Mouse (Mus musculus) brain, embryonic 14.5 days (tissue): Measurements from ENCODE around the gene N6amt1. TPM values are rescaled to one million over a fixed set of nuclear protein-coding genes. Genes with fewer than 3 reads are reported as not detected.

ENCODE experiments used
- DNase-seq: peaks from one replicate; pipeline ENCODE4 v3.0.0-alpha.2; 2011; ENCODE audit warnings: low read depth
- CTCF ChIP-seq: fragments of 200-500 bp; IDR thresholded peaks from 2 replicates; pipeline ENCODE4 v1.5.1; 2012; ENCODE audit warnings: inconsistent platforms, mild to moderate bottlenecking, moderate library complexity, borderline replicate concordance; ENCODE audit not compliant: insufficient read depth, insufficient read length; ENCODE audit errors: extremely low read depth
- POLR2A ChIP-seq: fragments of 200-500 bp; IDR thresholded peaks from 2 replicates; pipeline ENCODE4 v1.6.1; 2012; ENCODE audit warnings: mild to moderate bottlenecking, inconsistent platforms, borderline replicate concordance; ENCODE audit not compliant: poor library complexity, insufficient read depth, insufficient read length, severe bottlenecking; ENCODE audit errors: extremely low read depth
- polyA plus RNA-seq: library from polyadenylated mRNA; depleted of rRNA; stranded (reverse); fragments of >200 nt; gene quantifications from 2 replicates; pipeline ENCODE4 v1.2.3, GENCODE M21; 2012

N6amt1 gene
- polyA plus RNA-seq, 1 experiment, result 17.7 TPM

DNA sequence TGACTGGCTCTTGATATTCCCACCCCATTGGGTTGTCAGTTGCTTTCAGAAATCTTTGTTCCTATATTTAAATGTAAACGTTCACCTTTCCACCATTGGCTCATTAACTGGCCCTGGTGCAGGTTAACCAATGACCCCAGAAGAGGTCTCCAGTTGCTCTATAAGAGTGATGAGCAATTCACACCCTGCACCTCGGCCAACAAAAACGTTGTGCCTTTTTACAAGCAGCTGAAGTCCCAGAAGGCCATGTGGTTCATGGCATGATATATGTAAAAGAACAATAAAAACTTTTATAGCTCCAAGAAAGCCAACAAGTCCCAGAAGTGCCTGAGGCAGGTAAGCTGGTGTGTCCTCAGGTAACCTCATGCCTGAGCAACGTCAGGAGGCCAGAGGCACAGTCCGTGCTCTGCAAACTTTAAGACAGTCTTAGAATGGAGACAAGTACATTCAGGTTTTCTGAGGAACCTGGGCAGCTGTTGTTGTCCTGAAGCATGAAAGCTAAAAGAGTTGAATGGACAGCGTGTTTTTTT is 12.9 kb upstream of the N6amt1 start:
- DNase-seq, result no peak
- TF ChIP-seq CTCF, result no peak
- no peak for TF ChIP-seq POLR2A

- no peak for DNase-seq
- TF ChIP-seq CTCF (no peak), POLR2A (no peak)
These were observed 5.9 kb upstream of the N6amt1 start for GRCm38 (mm10) chr16:87348133-87348532.

DNA sequence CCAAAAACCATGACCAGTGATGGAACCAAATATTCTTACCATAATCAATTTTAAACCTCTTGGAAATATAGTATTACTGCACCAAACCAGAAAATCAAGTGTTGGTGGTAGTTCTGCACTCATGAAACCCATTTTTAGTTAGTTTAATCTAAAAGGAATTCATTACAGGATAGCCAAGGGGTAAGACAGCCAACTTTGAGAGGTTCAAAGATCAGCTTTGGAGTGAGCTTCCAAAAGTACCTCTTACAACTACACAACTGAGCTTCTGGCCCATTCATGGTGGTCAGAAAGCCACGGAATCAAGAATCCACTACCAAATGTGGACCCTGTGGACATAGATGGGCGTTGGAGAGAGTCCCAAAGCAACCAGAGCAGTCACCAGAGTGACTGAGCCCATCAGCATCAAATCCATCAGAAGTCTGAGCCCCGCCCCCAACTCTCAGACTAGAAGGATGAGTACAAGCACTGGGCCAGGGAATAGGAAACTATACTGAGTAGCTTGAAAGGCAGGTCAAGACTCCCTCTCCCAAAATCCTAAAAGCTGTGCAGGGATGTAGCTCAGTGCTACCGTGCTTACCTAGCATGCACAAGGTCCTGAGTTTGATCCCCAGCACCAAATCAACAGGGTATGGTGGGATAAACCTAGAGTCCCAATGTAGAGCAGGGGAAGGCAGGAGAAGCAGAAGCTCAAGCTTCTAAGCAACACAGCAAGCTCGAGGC is 2.4 kb upstream of the N6amt1 start:
- TF ChIP-seq CTCF (no peak), POLR2A (no peak)
- no peak for DNase-seq

DNA sequence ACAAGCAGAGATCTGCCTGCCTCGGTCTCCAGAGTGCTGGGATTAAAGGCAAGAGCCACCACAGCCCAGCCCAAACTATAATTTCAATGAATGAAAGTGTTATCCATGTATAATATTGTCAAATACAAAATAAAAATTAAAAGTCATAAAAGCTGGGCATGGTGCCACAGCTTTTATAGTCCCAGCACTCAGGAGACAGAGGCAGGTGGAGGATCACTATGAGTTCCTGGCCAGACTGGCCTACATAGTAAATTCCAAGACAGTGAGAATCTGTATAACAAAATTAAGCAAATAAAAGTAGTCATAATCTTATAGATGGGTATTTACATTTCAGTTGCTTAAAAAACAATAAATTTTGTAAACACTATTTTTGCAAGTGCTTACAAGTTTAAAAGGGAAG is 380 bp upstream of the N6amt1 start:
- TF ChIP-seq CTCF, result no peak
- TF ChIP-seq POLR2A, result no peak
- DNase-seq, result no peak

DNA sequence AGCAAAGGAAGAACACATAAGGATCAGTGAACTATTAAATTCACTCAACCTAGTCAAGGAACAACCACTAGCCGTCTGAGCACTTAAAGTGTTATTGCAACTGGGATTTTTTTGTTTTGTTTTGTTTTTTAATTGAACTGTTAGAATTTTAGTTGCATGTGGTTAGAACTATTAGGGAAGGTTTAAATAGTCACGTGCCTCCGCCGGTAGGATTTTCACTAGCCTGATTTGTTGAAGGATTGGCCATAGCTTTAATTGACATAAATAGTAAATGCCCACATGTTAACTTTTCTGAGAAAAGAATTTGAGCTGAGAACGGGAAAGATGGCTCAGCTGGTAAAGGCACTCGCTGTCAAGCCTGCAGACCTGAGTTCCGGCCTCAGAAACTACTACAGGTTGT is 763 bp downstream of the N6amt1 start:
- TF ChIP-seq CTCF (no peak), POLR2A (no peak)
- peak; percentile 1 for DNase-seq

- TF ChIP-seq CTCF, result no peak
- TF ChIP-seq POLR2A, result no peak
- no peak for DNase-seq
These were observed 6.1 kb downstream of the N6amt1 start for GRCm38 (mm10) chr16:87360096-87360495.

DNA sequence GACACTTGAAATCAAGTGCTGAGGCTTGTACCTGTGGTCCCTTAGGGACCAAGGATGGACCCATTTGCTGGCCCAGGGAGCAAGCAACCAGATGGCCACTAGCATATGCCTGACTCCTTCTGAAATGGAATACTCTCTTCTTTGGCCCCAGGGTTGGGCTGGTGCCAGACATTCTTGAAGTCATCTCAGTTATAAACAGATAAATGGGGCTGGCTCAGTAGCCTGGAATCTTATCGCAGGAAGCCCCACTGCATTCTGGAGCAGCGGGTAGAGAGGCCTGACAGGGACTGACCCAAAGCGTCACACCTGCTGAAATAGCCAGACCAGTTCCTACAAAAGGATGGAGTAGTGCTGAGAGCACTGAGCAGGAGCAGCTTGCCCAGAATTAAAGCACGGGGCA is 10.2 kb downstream of the N6amt1 start:
- no peak for TF ChIP-seq POLR2A
- TF ChIP-seq CTCF, result no peak
- no peak for DNase-seq

GRCm38 (mm10) chr16:87366035-87366434 is 12.1 kb downstream of the N6amt1 start:
- DNase-seq, result no peak
- TF ChIP-seq CTCF, result no peak
- no peak for TF ChIP-seq POLR2A

- TF ChIP-seq CTCF, result no peak
- TF ChIP-seq POLR2A, result no peak
- DNase-seq, result no peak
These were observed 12.5 kb downstream of the N6amt1 start for GRCm38 (mm10) chr16:87366445-87366844.

DNA sequence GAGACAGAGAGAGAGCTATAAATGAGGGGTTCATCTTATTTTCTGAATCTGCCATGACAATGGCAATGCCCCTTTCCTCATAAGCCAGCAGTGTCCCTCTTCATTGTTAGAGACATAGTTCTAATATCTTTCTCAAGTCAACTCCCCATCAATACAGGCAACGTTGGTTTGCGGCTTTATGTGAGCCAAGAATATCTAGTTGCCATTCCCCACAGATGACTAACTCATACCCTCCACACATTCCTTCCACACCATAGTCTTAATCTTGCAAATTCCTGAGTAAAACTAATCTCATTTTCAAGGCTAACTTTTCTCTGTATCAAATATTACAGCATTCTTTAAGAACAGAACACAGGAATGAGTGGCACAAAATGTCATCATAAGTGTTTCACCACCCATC is 29.0 kb downstream of the N6amt1 start:
- no peak for TF ChIP-seq POLR2A
- TF ChIP-seq CTCF, result no peak
- no peak for DNase-seq

DNA sequence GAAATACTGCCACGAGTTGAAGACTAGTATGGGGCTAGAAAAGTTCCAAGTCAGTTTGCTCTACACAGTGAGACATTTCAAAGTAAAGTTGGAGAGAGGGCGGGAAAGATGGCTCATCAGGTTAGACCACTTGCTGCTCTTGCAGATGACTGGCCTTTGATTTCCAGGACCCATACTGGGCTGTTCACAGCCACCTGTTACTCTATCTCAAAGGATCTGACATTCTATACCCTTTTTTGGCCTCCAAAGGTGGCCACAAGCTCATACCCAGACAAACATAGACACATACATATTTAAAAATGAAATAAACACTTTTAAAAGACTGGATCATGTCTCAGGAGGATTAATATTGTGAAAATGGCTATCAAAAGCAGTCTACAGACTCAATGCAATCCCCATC is 30.4 kb downstream of the N6amt1 start:
- no peak for DNase-seq
- TF ChIP-seq POLR2A, result no peak
- no peak for TF ChIP-seq CTCF

GRCm38 (mm10) chr16:87387444-87387977 is 33.5 kb downstream of the N6amt1 start:
- DNase-seq, result no peak
- TF ChIP-seq POLR2A (no peak), CTCF (no peak)

DNA sequence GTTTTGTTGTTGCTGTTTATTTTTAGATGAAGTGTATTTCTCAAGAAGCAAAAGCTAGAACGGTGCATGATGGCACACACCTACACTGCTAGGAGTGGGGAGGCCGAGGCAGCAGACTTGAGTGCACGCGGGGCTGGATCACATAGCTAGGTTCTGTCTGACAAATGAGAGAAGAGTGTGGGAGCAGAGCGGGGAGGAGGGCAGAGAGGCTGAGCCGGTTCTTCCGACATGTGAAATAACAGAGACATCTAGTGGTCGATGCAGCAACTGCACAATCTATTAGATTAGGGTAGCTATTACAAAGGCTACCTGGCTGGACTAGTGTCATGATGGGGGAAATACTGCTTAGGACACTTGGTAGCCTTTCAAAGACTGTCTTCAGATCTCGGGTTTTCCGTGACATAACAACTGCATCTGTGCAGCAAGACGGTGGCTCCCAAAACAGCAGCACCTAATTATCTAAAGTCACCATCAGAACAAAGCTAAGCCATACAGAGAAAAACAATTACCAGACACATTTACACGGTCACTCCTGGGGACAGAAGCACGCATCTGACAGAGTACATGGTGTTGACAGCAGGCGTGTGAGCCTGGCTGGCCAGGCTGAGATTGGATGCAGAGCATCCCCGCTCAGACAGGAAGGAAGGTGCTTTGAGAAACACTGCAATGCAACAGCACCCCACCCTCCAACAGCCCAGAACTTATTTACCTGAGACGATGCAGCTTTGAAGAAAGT is 40.0 kb downstream of the N6amt1 start:
- TF ChIP-seq POLR2A, result no peak
- peak; percentile 72 for TF ChIP-seq CTCF
- DNase-seq, result peak; percentile 82
